Comparison of ENCODE assay signal across 8 mouse cellular contexts in genomic region chr3:89165268-89165870, GRCm38 (mm10). TPM values are rescaled to one million over a fixed set of nuclear protein-coding genes. Genes with fewer than 3 reads are reported as not detected.
DNase-seq lines count a peak whose midpoint lies in the region; ATAC-seq and TF ChIP-seq lines count a peak whose summit lies in the region.

No protein-coding gene starts in this region.

- peak overlapping the region; percentile 79 for H3K4me3 ChIP-seq in kidney, adult 2 months (ENCODE audit: insufficient read depth, low read depth, low read length)
- peak overlapping the region; percentile 99 for H3K4me3 ChIP-seq in hindbrain, embryonic 10.5 days
- H3K4me3 ChIP-seq in midbrain, embryonic 12.5 days, result peak overlapping the region; percentile 95

- peaks cover 13% of the 10 kb centered on the region for H3K36me3 ChIP-seq in kidney, adult 2 months (ENCODE audit: control insufficient read depth, insufficient read depth, low read length)
- H3K36me3 ChIP-seq in hindbrain, embryonic 10.5 days, result peaks cover 44% of the 10 kb centered on the region
- peaks cover 38% of the 10 kb centered on the region for H3K36me3 ChIP-seq in midbrain, embryonic 12.5 days

- TF ChIP-seq CTCF in kidney, adult 2 months (conservative IDR thresholded peaks at IDR 0.05; ENCODE audit: insufficient read depth, insufficient read length, low read depth, low read length), result no peak

- peak overlapping the region; percentile 68 for H3K4me2 ChIP-seq in midbrain, embryonic 12.5 days (replicated peaks)

- WGBS in kidney, adult 2 months, result 9% methylated on average over 12 of the region's 12 CpGs
- WGBS in hindbrain, embryonic 10.5 days, result 30% methylated on average over 12 of the region's 12 CpGs
- 28% methylated on average over 12 of the region's 12 CpGs for WGBS in midbrain, embryonic 12.5 days

- intact Hi-C loops in left cerebral cortex, postnatal 36 days (cut with DNase I), result no loop called here

- no peak for ATAC-seq in midbrain, embryonic 12.5 days (ENCODE audit: low FRiP score, low read depth)

- H3K27ac ChIP-seq in kidney, adult 2 months (ENCODE audit: insufficient read depth, low read depth, low read length), result peak overlapping the region; percentile 59
- H3K27ac ChIP-seq in hindbrain, embryonic 10.5 days, result peak overlapping the region; percentile 99
- H3K27ac ChIP-seq in midbrain, embryonic 12.5 days (replicated peaks), result peak overlapping the region; percentile 95

- H3K4me1 ChIP-seq in kidney, adult 2 months (ENCODE audit: control insufficient read depth, insufficient read depth, low read length), result peaks cover 8% of the 10 kb centered on the region; the same call in 1 of the 2 replicates
- peaks cover 30% of the 10 kb centered on the region for H3K4me1 ChIP-seq in hindbrain, embryonic 10.5 days (replicated peaks)
- peaks cover 25% of the 10 kb centered on the region for H3K4me1 ChIP-seq in midbrain, embryonic 12.5 days

- DNase-seq in kidney, adult 2 months, result no peak
- DNase-seq in kidney, postnatal 14 days, result no peak
- DNase-seq in MEL-GATA-1-ER (ENCODE audit: extremely low read depth, low read depth), result peak; percentile 33
- no peak for DNase-seq in hindbrain, embryonic 10.5 days (ENCODE audit: low spot score)
- no peak for DNase-seq in MN1 (ENCODE audit: low spot score)
- DNase-seq in left cerebral cortex, postnatal 36 days (ENCODE audit: low spot score in 2 of 2), result no peak
- no peak for DNase-seq in left cerebral cortex, adult 18-20 months (ENCODE audit: low spot score in 2 of 2)

- H3K9ac ChIP-seq in midbrain, embryonic 12.5 days (replicated peaks), result peak overlapping the region; percentile 94

- H3K27me3 ChIP-seq in kidney, adult 2 months (replicated peaks; ENCODE audit: control insufficient read depth, insufficient read depth, low read length), result no peaks in the 10 kb centered on the region
- no peaks in the 10 kb centered on the region for H3K27me3 ChIP-seq in hindbrain, embryonic 10.5 days (ENCODE audit: insufficient read depth, poor library complexity, severe bottlenecking)
- no peaks in the 10 kb centered on the region for H3K27me3 ChIP-seq in midbrain, embryonic 12.5 days

- H3K9me3 ChIP-seq in hindbrain, embryonic 10.5 days, result no peaks in the 10 kb centered on the region
- no peaks in the 10 kb centered on the region for H3K9me3 ChIP-seq in midbrain, embryonic 12.5 days

- no peak for TF ChIP-seq POLR2A in kidney, adult 2 months (IDR thresholded peaks at IDR 0.05; ENCODE audit: low read depth, low read length)

RNA-seq across cellular contexts. Expression of gene Clk2, which starts 0.8 kb away (rescaled TPM):
- polyA plus RNA-seq in kidney, adult 2 months (2012; rRNA removed), result 37.8 and 40.2 TPM in 2 replicates
- polyA plus RNA-seq in hindbrain, embryonic 10.5 days (2016; fragmentation: Nextera tagmentation; extraction: Ambion mirVana), result 34.8 and 35.3 TPM in 2 replicates
- 42.3 and 46.5 TPM in 2 replicates for polyA plus RNA-seq in midbrain, embryonic 12.5 days (2016; fragmentation: Nextera tagmentation; extraction: Ambion mirVana)
- total RNA-seq in left cerebral cortex, postnatal 36 days (2021), result 10 to 100 TPM; 36.8 to 52.2 TPM
- total RNA-seq in left cerebral cortex, adult 18-20 months (2021), result 10 to 100 TPM; 40.9 to 45.0 TPM

RNA-seq across cellular contexts. Expression of gene Hcn3, which starts 5.4 kb away (rescaled TPM):
- polyA plus RNA-seq in kidney, adult 2 months (2012; rRNA removed), result 1.1 and 1.4 TPM in 2 replicates
- 7.3 and 9.1 TPM in 2 replicates for polyA plus RNA-seq in hindbrain, embryonic 10.5 days (2016; fragmentation: Nextera tagmentation; extraction: Ambion mirVana)
- polyA plus RNA-seq in midbrain, embryonic 12.5 days (2016; fragmentation: Nextera tagmentation; extraction: Ambion mirVana), result 17.1 and 22.0 TPM in 2 replicates
- total RNA-seq in left cerebral cortex, postnatal 36 days (2021), result 10 to 100 TPM; 12.9 to 19.1 TPM
- 10 to 100 TPM; 14.4 to 21.9 TPM for total RNA-seq in left cerebral cortex, adult 18-20 months (2021)

RNA-seq across cellular contexts. Expression of gene Scamp3, which starts 11.9 kb away (rescaled TPM):
- polyA plus RNA-seq in kidney, adult 2 months (2012; rRNA removed), result 138 and 141 TPM in 2 replicates
- polyA plus RNA-seq in hindbrain, embryonic 10.5 days (2016; fragmentation: Nextera tagmentation; extraction: Ambion mirVana), result 98.9 and 116 TPM in 2 replicates
- 94.2 and 97.1 TPM in 2 replicates for polyA plus RNA-seq in midbrain, embryonic 12.5 days (2016; fragmentation: Nextera tagmentation; extraction: Ambion mirVana)
- 10 to 100 TPM; 64.0 to 67.2 TPM for total RNA-seq in left cerebral cortex, postnatal 36 days (2021)
- total RNA-seq in left cerebral cortex, adult 18-20 months (2021), result 10 to 100 TPM; 63.2 to 63.7 TPM

RNA-seq across cellular contexts. Expression of gene Fam189b, which starts 17.6 kb away (rescaled TPM):
- polyA plus RNA-seq in kidney, adult 2 months (2012; rRNA removed), result 18.3 and 18.4 TPM in 2 replicates
- polyA plus RNA-seq in hindbrain, embryonic 10.5 days (2016; fragmentation: Nextera tagmentation; extraction: Ambion mirVana), result 30.2 and 38.7 TPM in 2 replicates
- polyA plus RNA-seq in midbrain, embryonic 12.5 days (2016; fragmentation: Nextera tagmentation; extraction: Ambion mirVana), result 29.5 and 30.3 TPM in 2 replicates
- 10 to 100 TPM; 59.3 to 60.3 TPM for total RNA-seq in left cerebral cortex, postnatal 36 days (2021)
- 10 to 100 TPM; 48.1 to 58.5 TPM for total RNA-seq in left cerebral cortex, adult 18-20 months (2021)

RNA-seq across cellular contexts. Expression of gene Pklr, which starts 29.4 kb away (rescaled TPM):
- 79.3 and 96.0 TPM in 2 replicates for polyA plus RNA-seq in kidney, adult 2 months (2012; rRNA removed)
- 4.4 and 6.0 TPM in 2 replicates for polyA plus RNA-seq in hindbrain, embryonic 10.5 days (2016; fragmentation: Nextera tagmentation; extraction: Ambion mirVana)
- 0.26 and 0.33 TPM in 2 replicates for polyA plus RNA-seq in midbrain, embryonic 12.5 days (2016; fragmentation: Nextera tagmentation; extraction: Ambion mirVana)
- not detected for total RNA-seq in left cerebral cortex, postnatal 36 days (2021)
- total RNA-seq in left cerebral cortex, adult 18-20 months (2021), result not detected
